Mouse (Mus musculus): ENCODE results near the gene Inpp4b. TPM values are rescaled to one million over a fixed set of nuclear protein-coding genes. Genes with fewer than 3 reads are reported as not detected.

Gene Inpp4b
- polyA plus RNA-seq, 1 experiment from 2014 or later = 20.7 TPM

DNA sequence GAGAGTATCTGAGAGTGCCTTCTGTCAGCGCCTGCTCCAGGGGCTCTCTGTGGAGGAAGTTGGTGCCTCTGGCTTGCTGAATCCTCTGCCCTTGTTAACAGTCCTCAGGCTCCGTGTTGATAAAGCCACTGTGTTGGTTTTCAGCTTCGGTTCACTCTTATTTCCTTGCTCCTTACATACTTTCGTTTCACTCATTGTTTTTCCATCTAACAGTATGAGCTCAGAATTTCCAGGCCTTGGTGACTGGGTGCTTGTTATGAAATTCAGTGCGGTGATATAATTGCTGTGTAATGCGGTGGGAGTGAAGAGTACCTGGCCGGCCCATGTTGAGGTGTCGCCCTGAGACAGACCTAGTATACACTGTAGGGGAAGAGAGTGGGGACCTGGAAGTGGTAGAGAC, 512.2 kb downstream of the Inpp4b start:
- Histone ChIP-seq H3K27me3 (replicated peaks; ENCODE audit: insufficient read depth, low read length) (no peaks in the 10 kb centered on the region), H3K27ac (ENCODE audit: low read length) (peak overlapping the region; percentile 59; the same call in 1 of the 2 replicates), H3K9me3 (ENCODE audit: low read length) (no peaks in the 10 kb centered on the region), H3K36me3 (ENCODE audit: insufficient read depth, low read length) (no peaks in the 10 kb centered on the region), H3K9ac (replicated peaks; ENCODE audit: low read depth) (no peak overlapping the region), H3K4me1 (ENCODE audit: insufficient read depth, low read depth, low read length) (no peaks in the 10 kb centered on the region), H3K4me3 (ENCODE audit: low read depth, low read length) (no peak overlapping the region), H3K4me2 (replicated peaks; ENCODE audit: low read depth, low read length) (peak overlapping the region; percentile 39; the same call in 1 of the 2 replicates)
- TF ChIP-seq CTCF (IDR thresholded peaks at IDR 0.05) (no peak), EP300 (IDR thresholded peaks at IDR 0.05) (0 out of 2 replicates have a peak, but pooled peaks have one; percentile 36)
- ATAC-seq (peak; percentile 80), DNase-seq (ENCODE audit: low spot score) (peak; percentile 77)
- 49% methylated on average over 8 of the region's 8 CpGs for WGBS

DNA sequence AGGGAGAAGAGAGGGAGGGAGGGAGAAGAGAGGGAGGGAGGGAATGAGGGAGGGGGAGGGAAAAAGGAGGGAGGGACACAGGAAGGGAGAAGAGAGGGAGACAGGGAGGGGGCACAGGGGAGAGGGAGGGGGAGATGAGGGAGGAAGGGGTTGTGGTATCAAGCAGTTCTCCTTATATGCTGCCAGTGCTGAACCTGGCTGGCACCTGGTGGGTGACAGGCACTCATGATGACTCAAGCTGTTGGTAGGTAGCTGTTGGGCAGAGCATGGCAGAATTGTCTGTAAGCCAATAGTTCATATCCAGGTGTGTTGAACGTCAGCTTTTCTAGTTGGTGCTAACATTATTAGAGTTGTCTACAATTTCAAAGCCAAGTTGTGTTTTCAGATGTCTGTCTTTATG, 512.7 kb downstream of the Inpp4b start:
- Histone ChIP-seq H3K9ac (replicated peaks; ENCODE audit: low read depth) (no peak overlapping the region), H3K9me3 (ENCODE audit: low read length) (no peaks in the 10 kb centered on the region), H3K4me1 (ENCODE audit: insufficient read depth, low read depth, low read length) (no peaks in the 10 kb centered on the region), H3K27me3 (replicated peaks; ENCODE audit: insufficient read depth, low read length) (no peaks in the 10 kb centered on the region), H3K27ac (ENCODE audit: low read length) (no peak overlapping the region), H3K4me2 (replicated peaks; ENCODE audit: low read depth, low read length) (no peak overlapping the region), H3K4me3 (ENCODE audit: low read depth, low read length) (no peak overlapping the region), H3K36me3 (ENCODE audit: insufficient read depth, low read length) (no peaks in the 10 kb centered on the region)
- no peak for TF ChIP-seq EP300 (IDR thresholded peaks at IDR 0.05)
- no peak for TF ChIP-seq CTCF (IDR thresholded peaks at IDR 0.05)
- ATAC-seq (peak; percentile 26; the same call in 1 of the 2 replicates), DNase-seq (ENCODE audit: low spot score) (peak; percentile 36)
- WGBS = 50% methylated on average over 1 of the region's 1 CpGs

DNA sequence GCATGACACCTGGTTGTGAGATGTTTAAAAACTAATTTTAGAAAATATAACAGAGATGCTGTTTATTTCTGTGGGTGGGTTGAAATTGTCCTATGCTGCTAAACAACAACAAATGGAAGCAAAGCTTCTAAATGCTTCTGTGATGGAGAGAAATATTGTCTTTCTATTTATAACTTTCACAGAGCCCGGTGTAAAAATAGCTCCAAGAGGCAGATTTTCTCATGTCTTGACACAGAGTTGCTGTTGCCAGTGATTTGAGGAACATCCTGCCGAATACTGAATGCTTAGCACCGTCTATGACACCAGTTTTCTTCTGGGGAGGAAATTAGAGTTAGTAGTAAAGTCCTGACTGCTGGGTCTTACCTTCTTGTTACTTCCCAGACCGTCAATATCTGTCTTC, 513.8 kb downstream of the Inpp4b start:
- DNase-seq (ENCODE audit: low spot score) (no peak), ATAC-seq (no peak)
- Histone ChIP-seq H3K4me3 (ENCODE audit: low read depth, low read length) (no peak overlapping the region), H3K4me1 (ENCODE audit: insufficient read depth, low read depth, low read length) (no peaks in the 10 kb centered on the region), H3K36me3 (ENCODE audit: insufficient read depth, low read length) (no peaks in the 10 kb centered on the region), H3K9ac (replicated peaks; ENCODE audit: low read depth) (no peak overlapping the region), H3K27ac (ENCODE audit: low read length) (no peak overlapping the region), H3K4me2 (replicated peaks; ENCODE audit: low read depth, low read length) (no peak overlapping the region), H3K9me3 (ENCODE audit: low read length) (no peaks in the 10 kb centered on the region), H3K27me3 (replicated peaks; ENCODE audit: insufficient read depth, low read length) (no peaks in the 10 kb centered on the region)
- no peak for TF ChIP-seq CTCF (IDR thresholded peaks at IDR 0.05)
- WGBS = 58% methylated on average over 4 of the region's 4 CpGs

DNA sequence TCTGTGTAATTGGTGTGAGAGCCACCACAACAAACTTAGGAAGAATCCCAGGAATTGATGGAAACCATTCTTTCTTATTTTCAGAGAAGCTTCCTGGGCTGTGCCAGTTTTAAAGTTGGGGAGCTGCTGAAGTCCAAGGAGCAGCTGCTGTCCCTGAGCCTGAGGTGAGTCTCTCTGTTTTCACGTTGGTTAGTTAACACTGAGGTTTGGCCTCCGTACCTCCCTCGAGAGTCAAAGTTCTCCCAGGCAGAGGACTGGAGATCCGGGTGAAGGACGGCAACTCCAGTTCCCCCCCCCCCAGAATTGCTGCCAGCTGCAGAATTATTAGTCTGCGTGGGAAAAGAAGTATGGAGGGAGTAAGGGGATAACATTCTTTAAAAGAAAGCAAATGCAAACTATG, 514.3 kb downstream of the Inpp4b start:
- Histone ChIP-seq H3K9ac (replicated peaks; ENCODE audit: low read depth) (no peak overlapping the region), H3K36me3 (ENCODE audit: insufficient read depth, low read length) (no peaks in the 10 kb centered on the region), H3K4me1 (ENCODE audit: insufficient read depth, low read depth, low read length) (no peaks in the 10 kb centered on the region), H3K27me3 (replicated peaks; ENCODE audit: insufficient read depth, low read length) (no peaks in the 10 kb centered on the region), H3K4me2 (replicated peaks; ENCODE audit: low read depth, low read length) (no peak overlapping the region), H3K4me3 (ENCODE audit: low read depth, low read length) (no peak overlapping the region), H3K9me3 (ENCODE audit: low read length) (no peaks in the 10 kb centered on the region), H3K27ac (ENCODE audit: low read length) (no peak overlapping the region)
- WGBS = 60% methylated on average over 6 of the region's 6 CpGs
- ATAC-seq (no peak), DNase-seq (ENCODE audit: low spot score) (no peak)
- TF ChIP-seq CTCF (IDR thresholded peaks at IDR 0.05) (no peak), EP300 (IDR thresholded peaks at IDR 0.05) (no peak)

DNA sequence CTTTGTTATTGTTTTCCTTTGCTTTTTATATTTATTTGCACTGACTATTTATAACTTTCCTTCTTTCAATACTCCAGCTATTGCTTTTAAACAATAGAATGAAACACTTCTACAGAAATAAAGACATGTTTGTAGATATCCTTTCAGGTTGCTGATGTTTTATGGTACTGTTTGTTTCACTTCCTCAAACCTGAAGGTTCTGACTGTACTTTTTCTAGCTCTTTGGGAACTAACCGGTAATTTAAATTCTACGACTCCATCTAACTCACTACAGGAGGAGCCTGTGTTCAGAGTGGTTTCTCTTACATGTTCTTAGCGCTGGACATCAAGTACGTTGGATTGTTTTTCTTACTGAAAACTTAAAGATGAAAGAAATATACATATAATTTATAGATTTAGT, 516.0 kb downstream of the Inpp4b start:
- no peak for ATAC-seq
- Histone ChIP-seq H3K27me3 (replicated peaks; ENCODE audit: insufficient read depth, low read length) (no peaks in the 10 kb centered on the region), H3K4me2 (replicated peaks; ENCODE audit: low read depth, low read length) (no peak overlapping the region), H3K36me3 (ENCODE audit: insufficient read depth, low read length) (no peaks in the 10 kb centered on the region), H3K9me3 (ENCODE audit: low read length) (no peaks in the 10 kb centered on the region), H3K27ac (ENCODE audit: low read length) (no peak overlapping the region), H3K4me3 (ENCODE audit: low read depth, low read length) (no peak overlapping the region), H3K4me1 (ENCODE audit: insufficient read depth, low read depth, low read length) (no peaks in the 10 kb centered on the region), H3K9ac (replicated peaks; ENCODE audit: low read depth) (no peak overlapping the region)
- TF ChIP-seq CTCF (IDR thresholded peaks at IDR 0.05) = no peak
- TF ChIP-seq EP300 (IDR thresholded peaks at IDR 0.05) = no peak
- 80% methylated on average over 4 of the region's 4 CpGs for WGBS
- no peak for DNase-seq (ENCODE audit: low spot score)

DNA sequence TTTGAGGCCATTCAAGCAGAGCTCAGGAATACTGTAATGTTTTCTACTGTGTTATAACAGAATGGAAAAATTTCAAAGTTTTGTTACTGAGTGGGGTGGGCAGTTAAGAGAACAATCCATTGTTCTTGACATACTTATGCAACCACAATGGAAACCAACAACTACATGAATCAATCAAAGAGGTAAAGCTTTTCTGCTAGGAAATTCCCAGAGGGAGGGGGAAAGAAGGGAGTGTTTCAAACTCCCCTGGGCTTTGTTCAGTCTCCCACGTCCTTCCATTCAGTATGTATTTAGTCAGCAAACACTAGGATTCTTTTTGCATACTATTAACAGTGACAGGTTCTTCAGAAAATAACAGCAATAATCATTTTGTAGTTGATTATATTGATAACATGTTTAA, 517.4 kb downstream of the Inpp4b start:
- no peak overlapping the region for H3K4me2 ChIP-seq (replicated peaks; ENCODE audit: low read depth, low read length)
- no peak overlapping the region for H3K9ac ChIP-seq (replicated peaks; ENCODE audit: low read depth)
- ATAC-seq = no peak
- no peak for TF ChIP-seq EP300 (IDR thresholded peaks at IDR 0.05)
- TF ChIP-seq CTCF (IDR thresholded peaks at IDR 0.05) = no peak
- no peak overlapping the region for H3K4me3 ChIP-seq (ENCODE audit: low read depth, low read length)
- H3K36me3 ChIP-seq (ENCODE audit: insufficient read depth, low read length) = no peaks in the 10 kb centered on the region
- H3K9me3 ChIP-seq (ENCODE audit: low read length) = no peaks in the 10 kb centered on the region
- no peaks in the 10 kb centered on the region for H3K4me1 ChIP-seq (ENCODE audit: insufficient read depth, low read depth, low read length)
- no peaks in the 10 kb centered on the region for H3K27me3 ChIP-seq (replicated peaks; ENCODE audit: insufficient read depth, low read length)
- DNase-seq (ENCODE audit: low spot score) = no peak
- WGBS = 65% methylated on average over 1 of the region's 1 CpGs
- no peak overlapping the region for H3K27ac ChIP-seq (ENCODE audit: low read length)

DNA sequence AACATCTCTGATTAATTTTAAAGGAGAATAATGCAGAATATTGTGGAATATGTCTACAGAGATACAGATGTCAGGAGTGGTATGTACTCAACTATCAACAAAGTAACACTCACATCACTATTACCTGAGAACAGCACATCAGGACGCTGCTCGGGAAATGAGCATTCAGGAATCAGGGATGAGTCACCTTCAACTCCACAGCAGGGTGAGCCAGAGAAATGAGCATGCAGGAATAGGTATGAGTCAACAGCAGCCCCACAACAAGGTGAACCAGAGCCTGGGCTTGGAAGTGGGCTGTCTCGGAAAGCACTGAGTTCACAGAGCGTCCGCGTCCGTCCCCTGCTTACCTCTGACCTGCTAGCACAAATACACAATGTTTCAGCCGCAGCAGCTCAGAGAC, 519.0 kb downstream of the Inpp4b start:
- no peaks in the 10 kb centered on the region for H3K36me3 ChIP-seq (ENCODE audit: insufficient read depth, low read length)
- no peak for ATAC-seq
- no peak overlapping the region for H3K4me3 ChIP-seq (ENCODE audit: low read depth, low read length)
- no peak overlapping the region for H3K4me2 ChIP-seq (replicated peaks; ENCODE audit: low read depth, low read length)
- no peak for DNase-seq (ENCODE audit: low spot score)
- no peaks in the 10 kb centered on the region for H3K9me3 ChIP-seq (ENCODE audit: low read length)
- TF ChIP-seq EP300 (IDR thresholded peaks at IDR 0.05) = no peak
- no peak for TF ChIP-seq CTCF (IDR thresholded peaks at IDR 0.05)
- H3K9ac ChIP-seq (replicated peaks; ENCODE audit: low read depth) = no peak overlapping the region
- no peaks in the 10 kb centered on the region for H3K4me1 ChIP-seq (ENCODE audit: insufficient read depth, low read depth, low read length)
- no peaks in the 10 kb centered on the region for H3K27me3 ChIP-seq (replicated peaks; ENCODE audit: insufficient read depth, low read length)
- 84% methylated on average over 8 of the region's 8 CpGs for WGBS
- H3K27ac ChIP-seq (ENCODE audit: low read length) = no peak overlapping the region

All from lung, postnatal 0 days (tissue).